Mouse (Mus musculus) right cerebral cortex, postnatal 25 days (tissue): ENCODE results near the gene Fastkd1.
"Not testable (repeated sequence)": the region's sequence is repeated elsewhere in the genome, so short reads cannot be mapped to it uniquely, and the experiment has no call there.

Source experiments
- DNase-seq: peaks from one replicate; pipeline ENCODE4 v3.0.0; 2022

Gene Fastkd1

GRCm38 (mm10) chr2:69668414-69668813 lies 44.9 kb downstream of the Fastkd1 start:
- DNase-seq = no peak

GRCm38 (mm10) chr2:69667656-69668055 lies 45.7 kb downstream of the Fastkd1 start:
- no peak for DNase-seq

- DNase-seq = no peak
Measured at GRCm38 (mm10) chr2:69663827-69664476, 49.4 kb downstream of the Fastkd1 start.

- no peak for DNase-seq
Measured at GRCm38 (mm10) chr2:69659326-69659725, 54.0 kb downstream of the Fastkd1 start.

GRCm38 (mm10) chr2:69649716-69650115 lies 63.6 kb downstream of the Fastkd1 start:
- no peak for DNase-seq

GRCm38 (mm10) chr2:69646726-69647490 lies 66.4 kb downstream of the Fastkd1 start, which contains the start of gene Bbs5:
Gene Bbs5 (plus strand): TSS chr2:69647171.
- DNase-seq = peak; percentile 94

GRCm38 (mm10) chr2:69644968-69645617 lies 68.2 kb downstream of the Fastkd1 start:
- no peak for DNase-seq

- DNase-seq = no peak
Measured at GRCm38 (mm10) chr2:69640100-69640499, 73.2 kb downstream of the Fastkd1 start.

- DNase-seq = not testable (repeated sequence)
Measured at GRCm38 (mm10) chr2:69637989-69638388, 75.3 kb downstream of the Fastkd1 start.
